ENCODE assay signal across 8 mouse cellular contexts in genomic region chr11:75212031-75212667, GRCm38 (mm10). TPM values are rescaled to one million over a fixed set of nuclear protein-coding genes. Genes with fewer than 3 reads are reported as not detected.
A peak's percentile ranks its signal among the peaks of the same experiment; 100 is the strongest.
DNase-seq lines count a peak whose midpoint lies in the region; ATAC-seq and TF ChIP-seq lines count a peak whose summit lies in the region.

No protein-coding gene starts in this region.

- H3K9me3 ChIP-seq in heart, postnatal 0 days (replicated peaks; ENCODE audit: control insufficient read depth, low read length), result no peaks in the 10 kb centered on the region
- H3K9me3 ChIP-seq in limb, embryonic 10.5 days (replicated peaks), result no peaks in the 10 kb centered on the region
- H3K9me3 ChIP-seq in stomach, embryonic 14.5 days (ENCODE audit: control insufficient read depth, low read depth, low read length), result no peaks in the 10 kb centered on the region

- H3K9ac ChIP-seq in heart, postnatal 0 days (replicated peaks; ENCODE audit: low read depth, low read length), result no peak overlapping the region
- no peak overlapping the region for H3K9ac ChIP-seq in stomach, embryonic 14.5 days (replicated peaks; ENCODE audit: low read depth, low read length)

- peak overlapping the region; percentile 89 for H3K27ac ChIP-seq in heart, postnatal 0 days (ENCODE audit: low read depth)
- H3K27ac ChIP-seq in limb, embryonic 10.5 days, result peak overlapping the region; percentile 72
- H3K27ac ChIP-seq in stomach, embryonic 14.5 days (ENCODE audit: low read length), result peak overlapping the region; percentile 67

- no peaks in the 10 kb centered on the region for H3K27me3 ChIP-seq in heart, postnatal 0 days (ENCODE audit: control insufficient read depth, insufficient read depth, low read length)
- H3K27me3 ChIP-seq in limb, embryonic 10.5 days (ENCODE audit: low read depth, poor library complexity, severe bottlenecking), result peaks cover 42% of the 10 kb centered on the region
- H3K27me3 ChIP-seq in stomach, embryonic 14.5 days (ENCODE audit: control insufficient read depth, insufficient read depth, low read length), result no peaks in the 10 kb centered on the region

- 29% methylated on average over 8 of the region's 8 CpGs for WGBS in heart, postnatal 0 days
- 59% methylated on average over 8 of the region's 8 CpGs for WGBS in limb, embryonic 10.5 days
- 56% methylated on average over 8 of the region's 8 CpGs for WGBS in stomach, embryonic 14.5 days

- peak overlapping the region; percentile 22; the same call in 1 of the 2 replicates for H3K4me2 ChIP-seq in heart, postnatal 0 days (ENCODE audit: low read depth, low read length)
- H3K4me2 ChIP-seq in stomach, embryonic 14.5 days (replicated peaks; ENCODE audit: low read depth, low read length), result no peak overlapping the region

- peak; percentile 79 for ATAC-seq in heart, postnatal 0 days (ENCODE audit: insufficient read depth, low read depth)
- ATAC-seq in stomach, embryonic 14.5 days (ENCODE audit: insufficient number of reproducible peaks, insufficient read depth, low FRiP score, low read depth), result 0 out of 2 replicates have a peak, but pooled peaks have one; percentile 8

- H3K4me3 ChIP-seq in heart, postnatal 0 days (ENCODE audit: low read depth, low read length), result no peak overlapping the region
- H3K4me3 ChIP-seq in limb, embryonic 10.5 days, result no peak overlapping the region
- no peak overlapping the region for H3K4me3 ChIP-seq in stomach, embryonic 14.5 days (ENCODE audit: low read depth, low read length)

- peak; percentile 55 to 77 for DNase-seq in adrenal gland, adult (ENCODE audit: inconsistent age in 2 of 2, low spot score in 1 of 2)
- DNase-seq in adrenal gland, adult 18-20 months (ENCODE audit: low spot score in 2 of 2), result no peak
- DNase-seq in retina, postnatal 1 day, result peak; percentile 52
- DNase-seq in retina, embryonic 14.5 days (ENCODE audit: low spot score), result no peak
- peak; percentile 84 for DNase-seq in heart, postnatal 0 days (ENCODE audit: low spot score)
- no peak for DNase-seq in limb, embryonic 10.5 days (ENCODE audit: low spot score)
- no peak for DNase-seq in embryo, embryonic 9.5 days (ENCODE audit: extremely low spot score)

- no peaks in the 10 kb centered on the region for H3K36me3 ChIP-seq in heart, postnatal 0 days (replicated peaks; ENCODE audit: control insufficient read depth, insufficient read depth, low read length)
- H3K36me3 ChIP-seq in limb, embryonic 10.5 days, result no peaks in the 10 kb centered on the region
- H3K36me3 ChIP-seq in stomach, embryonic 14.5 days (ENCODE audit: control insufficient read depth, insufficient read depth, low read length), result no peaks in the 10 kb centered on the region

- no peak for TF ChIP-seq CTCF in heart, postnatal 0 days (IDR thresholded peaks at IDR 0.05; ENCODE audit: low read depth)

- H3K4me1 ChIP-seq in heart, postnatal 0 days (ENCODE audit: control insufficient read depth, insufficient read depth), result peaks cover 27% of the 10 kb centered on the region
- H3K4me1 ChIP-seq in limb, embryonic 10.5 days, result peaks cover 68% of the 10 kb centered on the region
- H3K4me1 ChIP-seq in stomach, embryonic 14.5 days (ENCODE audit: control insufficient read depth, insufficient read depth, low read length), result peaks cover 11% of the 10 kb centered on the region; the same call in 1 of the 2 replicates

- no peak for TF ChIP-seq EP300 in heart, postnatal 0 days (IDR thresholded peaks at IDR 0.05; ENCODE audit: low read depth)

RNA-seq across cellular contexts. Expression of gene Rtn4rl1, which starts 18.6 kb away (rescaled TPM):
- total RNA-seq in adrenal gland, adult 18-20 months (2021), result 10 to 100 TPM; 27.7 to 33.2 TPM
- total RNA-seq in heart, postnatal 0 days (2014; rRNA removed; ENCODE audit: low replicate concordance), result 6.0 and 19.7 TPM in 2 replicates
- 12.2 and 12.8 TPM in 2 replicates for polyA plus RNA-seq in heart, postnatal 0 days (2015; fragmentation: Nextera tagmentation; extraction: Ambion mirVana)
- 0.90 and 1.3 TPM in 2 replicates for polyA plus RNA-seq in limb, embryonic 10.5 days (2016; fragmentation: Nextera tagmentation; extraction: Ambion mirVana)
- polyA plus RNA-seq in stomach, embryonic 14.5 days (2014; fragmentation: Nextera tagmentation; extraction: Ambion mirVana), result 0.88 and 1.7 TPM in 2 replicates

RNA-seq across cellular contexts. Expression of gene Dph1, which starts 21.1 kb away (rescaled TPM):
- total RNA-seq in adrenal gland, adult 18-20 months (2021), result 10 to 100 TPM; 23.4 to 34.5 TPM
- 34.4 and 72.1 TPM in 2 replicates for total RNA-seq in heart, postnatal 0 days (2014; rRNA removed; ENCODE audit: low replicate concordance)
- polyA plus RNA-seq in heart, postnatal 0 days (2015; fragmentation: Nextera tagmentation; extraction: Ambion mirVana), result 19.3 and 20.2 TPM in 2 replicates
- 32.7 and 35.3 TPM in 2 replicates for polyA plus RNA-seq in limb, embryonic 10.5 days (2016; fragmentation: Nextera tagmentation; extraction: Ambion mirVana)
- polyA plus RNA-seq in stomach, embryonic 14.5 days (2014; fragmentation: Nextera tagmentation; extraction: Ambion mirVana), result 20.1 and 20.5 TPM in 2 replicates

RNA-seq across cellular contexts. Expression of gene Ovca2, which starts 33.5 kb away (rescaled TPM):
- total RNA-seq in adrenal gland, adult 18-20 months (2021), result 10 to 100 TPM; 15.9 to 19.8 TPM
- total RNA-seq in heart, postnatal 0 days (2014; rRNA removed; ENCODE audit: low replicate concordance), result 8.9 and 35.2 TPM in 2 replicates
- 12.9 and 13.4 TPM in 2 replicates for polyA plus RNA-seq in heart, postnatal 0 days (2015; fragmentation: Nextera tagmentation; extraction: Ambion mirVana)
- polyA plus RNA-seq in limb, embryonic 10.5 days (2016; fragmentation: Nextera tagmentation; extraction: Ambion mirVana), result 38.0 and 39.9 TPM in 2 replicates
- polyA plus RNA-seq in stomach, embryonic 14.5 days (2014; fragmentation: Nextera tagmentation; extraction: Ambion mirVana), result 26.7 and 29.1 TPM in 2 replicates

RNA-seq across cellular contexts. Expression of gene Hic1, which starts 42.8 kb away (rescaled TPM):
- total RNA-seq in adrenal gland, adult 18-20 months (2021), result 10 to 100 TPM in 1 of 2 experiments, 1 to 10 TPM in 1; 5.4 to 13.1 TPM
- total RNA-seq in heart, postnatal 0 days (2014; rRNA removed; ENCODE audit: low replicate concordance), result 17.8 and 19.5 TPM in 2 replicates
- 4.8 and 6.1 TPM in 2 replicates for polyA plus RNA-seq in heart, postnatal 0 days (2015; fragmentation: Nextera tagmentation; extraction: Ambion mirVana)
- polyA plus RNA-seq in limb, embryonic 10.5 days (2016; fragmentation: Nextera tagmentation; extraction: Ambion mirVana), result 0.99 and 3.5 TPM in 2 replicates
- polyA plus RNA-seq in stomach, embryonic 14.5 days (2014; fragmentation: Nextera tagmentation; extraction: Ambion mirVana), result 13.8 and 16.9 TPM in 2 replicates

Comparison
In these comparisons a context has a peak if more than half of its experiments do, and no peak if none do; other contexts are left out.
1. DNase-seq: peak in adrenal gland, adult (2 of 2), retina, postnatal 1 day (single experiment) and heart, postnatal 0 days (single experiment); none in adrenal gland, adult 18-20 months (0 of 2), retina, embryonic 14.5 days (single experiment), limb, embryonic 10.5 days (single experiment) and embryo, embryonic 9.5 days (single experiment).
2. Peak in every context shown above with its lines, with median percentiles within 50 percentile points of each other: H3K27ac ChIP-seq.